Mouse (Mus musculus): ENCODE results near the gene Taar2.

DNA sequence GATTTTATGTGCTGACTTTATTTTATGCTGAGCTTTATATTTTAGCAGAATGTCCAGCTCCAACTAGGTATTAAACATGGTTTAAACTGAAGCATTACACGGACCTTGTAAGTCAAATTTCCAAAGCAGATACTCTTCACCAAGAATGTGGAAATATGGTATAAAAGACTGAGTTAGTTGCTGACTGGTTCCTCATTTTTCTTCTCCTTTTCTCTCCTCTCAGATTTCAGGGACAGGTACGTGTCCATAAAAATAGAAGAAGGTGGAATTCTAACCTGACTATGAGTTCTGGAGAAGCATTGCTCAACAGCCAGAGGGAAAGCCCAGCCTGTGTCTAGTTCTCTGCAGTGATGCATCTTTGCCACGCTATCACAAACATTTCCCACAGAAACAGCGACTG, 18.3 kb upstream of the Taar2 start, which contains the start of gene Taar1:
- TF ChIP-seq CTCF (IDR thresholded peaks at IDR 0.05; ENCODE audit: extremely low read depth, insufficient read depth, low read length) (no peak), POLR2A (IDR thresholded peaks at IDR 0.05; ENCODE audit: extremely low read depth, insufficient read depth, low read length) (no peak)

Measured in cortical plate, adult 2 months (tissue).